Mouse (Mus musculus) bone marrow, adult 2 months (tissue): ENCODE data around the gene Cox6b2.

Source experiments
- CTCF ChIP-seq: fragments of 200-500 bp; IDR thresholded peaks from 2 replicates; pipeline ENCODE4 v1.5.1; 2011; ENCODE audit warnings: low read length, control low read depth; ENCODE audit not compliant: control insufficient read depth, insufficient read depth
- POLR2A ChIP-seq: fragments of 200-500 bp; IDR thresholded peaks from 2 replicates; pipeline ENCODE4 v1.6.1; 2011; ENCODE audit warnings: low read depth, mild to moderate bottlenecking, control low read depth, low read length, borderline replicate concordance; ENCODE audit not compliant: control insufficient read depth

DNA sequence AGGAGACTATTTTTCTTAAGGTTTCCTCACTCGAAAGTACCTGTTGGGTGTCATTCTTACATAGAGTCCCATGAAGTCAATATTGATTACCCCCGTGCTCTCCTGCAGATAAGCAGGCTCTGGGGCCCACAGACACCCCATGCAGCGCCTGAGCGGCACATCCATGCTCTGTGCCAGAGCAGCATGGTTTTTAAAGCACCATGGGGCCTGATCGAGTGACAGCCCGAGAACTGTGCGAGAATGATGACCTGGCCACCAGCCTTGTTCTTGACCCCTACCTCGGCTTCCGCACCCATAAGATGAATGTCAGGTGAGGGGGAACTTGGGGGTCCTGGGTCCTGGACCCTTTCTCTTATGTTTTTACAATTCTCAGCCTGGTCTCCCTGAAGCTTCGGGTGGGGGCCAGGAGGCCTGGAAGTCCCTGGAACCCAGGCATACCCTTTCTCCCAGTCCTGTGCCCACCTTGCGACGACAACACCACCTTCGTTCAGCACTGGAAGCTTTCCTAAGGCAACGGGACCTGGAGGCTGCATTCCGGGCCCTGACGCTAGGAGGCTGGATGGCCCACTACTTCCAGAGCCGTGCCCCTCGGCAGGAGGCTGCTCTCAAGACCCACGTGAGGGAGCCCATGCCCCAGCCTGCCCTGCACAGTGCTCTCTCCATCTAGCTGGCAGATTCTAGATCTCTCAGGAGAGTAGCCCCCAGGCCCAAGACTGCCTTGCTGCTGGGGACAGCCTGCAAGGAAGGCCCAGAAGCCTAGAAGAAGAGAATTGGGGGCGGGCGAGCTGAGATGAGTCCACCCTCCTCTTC is 11.0 kb downstream of the Cox6b2 start:
- TF ChIP-seq CTCF (no peak), POLR2A (peak; percentile 19; the same call in 1 of the 2 replicates)
